Mouse (Mus musculus) hindlimb bud, embryonic 11.5 days (tissue): Measurements from ENCODE around the gene Olfr9.
"Not testable (repeated sequence)": the region's sequence is repeated elsewhere in the genome, so short reads cannot be mapped to it uniquely, and the experiment has no call there.

Experiments
- DNase-seq: peaks from one replicate; pipeline ENCODE4 v3.0.0-alpha.2; 2012; ENCODE audit warnings: low read depth, low spot score; ENCODE audit errors: extremely low spot score

The Olfr9 gene

DNA sequence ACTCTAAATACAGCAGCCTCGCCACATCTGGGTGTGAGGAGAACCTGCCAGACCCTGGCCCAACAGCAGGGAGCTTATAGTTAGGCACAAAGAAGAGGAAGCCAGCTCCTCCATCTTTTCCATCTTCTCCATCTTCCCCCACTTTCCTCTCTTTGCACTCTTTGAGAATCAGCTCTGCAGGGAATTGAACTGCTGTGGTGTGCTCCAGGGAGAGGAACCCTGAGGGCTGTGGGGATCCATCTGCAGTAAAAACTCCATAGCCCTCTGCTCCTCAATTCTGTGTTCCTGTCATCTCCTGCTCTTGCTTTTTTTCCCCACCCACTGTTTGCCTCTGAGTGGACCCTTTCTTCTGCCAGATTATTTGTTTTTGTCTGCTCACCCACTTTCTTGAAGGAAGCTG lies at the start of gene Olfr9:
Gene Olfr9 (plus strand): TSS at position 301 of the 400 bp plus-strand sequence.
- DNase-seq, result not testable (repeated sequence)

DNA sequence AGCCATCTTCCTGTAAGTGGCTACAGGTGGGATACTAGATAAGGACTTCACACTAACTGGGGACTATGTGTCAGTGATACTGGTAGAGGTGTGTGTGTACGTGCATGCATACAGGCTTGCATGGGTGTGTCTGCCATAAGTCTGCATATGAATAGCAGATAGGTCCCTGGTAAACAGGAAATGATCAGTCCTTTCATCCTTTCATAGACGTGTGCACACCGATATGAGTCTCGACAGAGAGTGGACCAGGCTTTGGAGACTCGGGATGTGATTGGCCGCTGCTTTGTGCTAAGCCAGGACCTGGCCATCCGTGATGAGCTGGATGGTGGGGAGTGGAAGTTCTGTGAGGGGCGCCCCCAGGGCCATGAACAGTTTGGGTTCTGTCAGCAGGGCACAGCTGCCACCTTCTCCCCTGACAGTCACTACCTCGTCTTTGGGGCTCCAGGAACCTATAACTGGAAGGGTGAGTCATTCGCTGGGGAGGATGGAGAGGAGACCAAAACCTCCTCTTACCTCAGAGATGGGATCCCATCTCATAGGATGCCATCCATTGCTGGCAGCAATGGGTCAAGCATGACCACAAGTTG lies 48.7 kb upstream of the Olfr9 start:
- DNase-seq, result no peak

DNA sequence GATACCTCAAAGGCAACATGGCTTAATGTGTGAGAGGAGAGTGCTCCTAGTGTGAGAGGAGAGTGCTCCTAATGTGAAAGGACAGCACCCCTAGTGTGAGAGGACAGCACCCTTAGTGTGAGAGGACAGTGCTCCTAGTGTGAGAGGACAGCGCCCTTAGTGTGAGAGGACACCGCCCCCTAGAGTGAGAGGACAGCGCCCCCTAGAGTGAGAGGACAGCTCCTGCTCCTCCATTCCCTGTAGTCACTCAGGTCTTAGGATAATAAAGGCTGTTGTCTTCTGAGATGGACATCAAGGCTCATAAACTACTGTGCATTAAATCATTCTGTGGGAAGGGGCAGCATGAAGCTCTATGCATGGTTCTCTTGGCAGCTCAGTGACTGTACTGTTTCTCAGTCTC lies 43.6 kb upstream of the Olfr9 start:
- no peak for DNase-seq

DNA sequence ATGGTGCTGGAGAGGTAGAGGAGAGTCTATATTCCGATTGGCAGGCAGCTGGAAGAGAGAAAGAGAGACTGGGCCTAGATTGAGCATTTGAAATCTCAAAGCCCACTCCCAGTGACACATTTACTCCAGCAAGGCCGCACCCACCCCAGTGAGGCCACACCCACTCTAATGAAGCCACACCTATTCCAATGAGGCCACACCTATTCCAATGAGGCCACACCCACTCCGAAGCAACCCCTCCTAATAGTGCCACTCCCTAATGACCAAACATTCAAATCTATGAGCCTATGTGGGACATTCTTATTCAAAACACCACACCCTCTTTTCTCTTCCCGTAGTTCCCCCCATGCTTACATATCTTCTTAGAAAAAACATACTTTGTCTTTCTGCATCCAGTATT lies 41.7 kb upstream of the Olfr9 start:
- no peak for DNase-seq

DNA sequence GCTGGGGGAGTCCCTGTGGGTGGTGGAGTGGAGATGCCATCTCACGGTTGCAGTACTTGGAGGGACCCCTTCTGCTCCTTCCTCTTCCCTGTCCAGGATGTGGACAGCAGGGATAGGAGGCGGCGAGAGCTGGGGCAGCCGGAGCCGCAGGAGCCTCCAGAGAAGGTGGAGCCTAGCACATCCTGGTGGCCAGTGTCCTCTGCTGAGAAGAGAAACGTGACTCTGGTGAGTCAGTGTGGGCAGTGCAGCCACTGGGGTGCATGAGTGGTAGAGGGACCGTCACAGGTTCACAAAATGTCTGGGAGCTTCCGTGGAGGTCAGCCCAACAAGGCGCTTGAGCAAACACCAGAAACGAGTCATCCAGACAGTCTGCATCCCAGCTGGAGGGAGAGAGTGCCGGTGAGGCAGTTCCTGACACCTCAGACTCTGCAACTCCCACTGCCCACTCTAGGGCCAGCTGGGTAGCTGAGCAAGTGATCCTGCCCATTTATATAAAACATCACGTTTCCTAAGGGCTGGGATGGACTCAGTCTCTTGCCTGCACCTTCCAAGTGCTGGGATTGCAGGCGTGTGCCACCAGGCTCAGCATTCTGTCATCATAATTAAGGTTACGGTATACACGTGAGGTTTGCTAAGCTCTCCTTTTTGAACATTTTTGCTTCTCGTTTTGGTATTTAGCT lies 38.9 kb upstream of the Olfr9 start:
- no peak for DNase-seq

DNA sequence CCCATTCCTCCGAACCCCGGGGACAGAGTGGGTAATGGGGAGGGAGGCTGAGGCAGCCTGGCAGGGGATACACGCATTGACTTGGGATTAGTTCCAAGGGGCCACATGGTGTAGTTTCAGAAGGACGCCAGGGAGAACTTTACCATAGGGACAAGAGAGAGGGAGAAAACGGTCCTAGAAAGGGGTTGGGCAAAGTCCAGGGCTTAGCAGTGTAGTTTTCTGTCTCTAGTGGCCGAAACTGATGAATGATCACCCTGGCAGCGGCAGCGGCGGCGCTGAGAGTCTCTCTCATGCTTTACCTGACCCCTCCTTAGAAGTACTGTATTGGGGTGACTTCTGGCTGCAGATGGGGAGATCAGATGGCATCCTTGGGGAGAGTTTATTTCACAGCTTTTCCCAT lies 30.9 kb upstream of the Olfr9 start:
- DNase-seq, result no peak

DNA sequence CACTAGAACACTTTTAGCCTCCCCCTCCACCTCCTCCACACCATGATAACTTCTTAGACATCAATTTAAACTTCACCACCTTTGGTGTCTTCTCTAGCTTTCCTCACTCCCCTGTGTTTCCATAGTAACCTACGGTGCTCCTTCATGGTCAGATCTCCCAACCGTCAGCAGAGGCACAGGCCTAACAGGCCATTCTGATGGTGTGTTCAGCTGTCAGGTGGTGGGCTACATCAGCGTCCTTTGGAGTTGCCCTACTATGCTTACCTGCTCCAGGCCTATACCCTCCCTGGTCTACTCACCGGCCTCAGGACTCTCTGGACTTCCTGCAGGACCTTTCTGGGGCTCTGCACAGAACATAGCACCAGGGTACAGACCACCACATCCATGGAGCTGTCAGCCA lies 29.1 kb upstream of the Olfr9 start:
- DNase-seq, result no peak

DNA sequence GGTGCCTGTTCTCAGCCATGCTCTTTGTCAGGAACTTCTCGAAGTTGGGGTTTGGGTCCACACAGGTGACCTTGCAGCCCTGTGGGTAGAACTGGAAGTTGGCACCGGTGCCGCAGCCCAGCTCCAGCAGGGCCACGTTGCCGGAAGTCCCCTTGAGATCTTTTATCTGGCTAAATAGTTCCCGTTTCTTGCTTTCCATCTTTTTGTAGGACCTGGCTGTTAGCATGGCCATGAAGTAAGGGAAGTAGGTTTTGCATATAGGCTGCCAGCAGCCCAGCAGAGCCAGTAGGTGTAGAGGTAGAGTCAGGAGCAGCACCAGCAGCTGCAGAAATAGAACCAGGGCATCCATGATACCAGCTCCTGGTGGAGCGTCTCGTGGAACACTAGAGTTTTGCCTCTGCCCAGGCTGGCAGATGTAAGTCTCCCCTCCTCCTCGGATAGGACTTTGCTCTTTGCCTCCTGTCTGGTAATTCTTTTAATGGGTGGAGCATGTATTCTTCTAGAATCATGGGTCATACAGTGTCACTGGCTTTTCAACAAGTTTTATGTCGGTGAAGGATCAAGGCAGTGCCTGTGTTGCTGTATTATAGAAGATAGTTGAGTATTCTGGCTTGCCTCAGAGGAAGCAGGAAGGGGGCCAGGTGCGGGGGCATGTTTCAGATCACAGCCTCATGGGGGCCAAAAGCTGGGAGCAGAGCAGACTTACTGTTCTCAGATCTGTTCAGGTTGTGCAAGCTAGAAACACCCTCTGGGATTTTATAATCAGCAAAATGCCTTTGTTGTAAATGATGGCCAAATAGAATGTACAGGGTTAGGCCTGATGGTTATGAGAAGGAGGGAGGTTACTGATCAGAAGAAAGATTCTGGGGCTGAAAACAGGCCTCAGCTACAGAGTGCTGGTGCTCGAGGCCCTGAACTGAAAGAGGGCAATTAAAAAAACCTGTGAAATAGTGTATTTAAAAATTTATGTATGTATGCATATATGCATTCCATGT lies 28.3 kb upstream of the Olfr9 start, which contains the start of gene Mettl7b:
Gene Mettl7b (minus strand): TSS at position 399 of the 995 bp plus-strand sequence.
- DNase-seq, result no peak

DNA sequence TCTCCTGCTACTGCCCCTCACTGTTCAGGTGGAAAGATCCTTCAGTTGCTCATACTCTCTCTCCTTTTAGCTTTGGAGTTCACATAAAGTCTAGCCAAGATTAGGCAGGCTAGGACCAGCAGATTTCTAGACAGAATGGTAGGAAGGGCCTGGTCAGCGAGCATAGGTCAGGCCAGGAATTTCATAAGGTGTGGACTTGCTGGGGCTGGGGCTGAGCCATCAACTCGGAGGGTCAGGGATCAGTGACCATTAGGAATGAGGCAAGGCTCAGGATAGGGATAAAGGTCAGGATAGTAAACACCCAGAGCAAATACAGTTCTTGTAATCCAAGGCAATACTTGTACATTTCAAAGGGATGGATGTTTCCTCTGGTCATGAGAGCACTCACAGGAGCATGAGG lies 24.3 kb upstream of the Olfr9 start:
- no peak for DNase-seq

DNA sequence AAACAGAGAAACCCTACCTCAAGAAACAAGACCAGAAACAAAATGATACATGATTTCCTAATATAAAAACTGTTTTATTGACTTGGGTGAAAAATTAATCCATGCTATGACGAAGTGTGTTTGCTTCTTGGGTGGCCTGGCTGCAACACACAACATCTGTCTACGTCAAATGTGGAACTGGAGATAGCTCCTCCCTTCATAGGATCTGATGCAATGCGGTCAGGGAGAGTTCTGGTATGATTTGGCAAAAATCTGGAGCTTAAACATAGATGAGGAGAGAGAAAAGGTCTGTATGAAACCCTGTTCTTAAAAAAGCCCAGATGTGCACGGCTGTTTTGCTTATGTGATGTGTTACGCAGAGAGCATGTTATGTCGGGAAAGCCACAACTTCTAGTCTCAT lies 23.4 kb upstream of the Olfr9 start:
- no peak for DNase-seq

DNA sequence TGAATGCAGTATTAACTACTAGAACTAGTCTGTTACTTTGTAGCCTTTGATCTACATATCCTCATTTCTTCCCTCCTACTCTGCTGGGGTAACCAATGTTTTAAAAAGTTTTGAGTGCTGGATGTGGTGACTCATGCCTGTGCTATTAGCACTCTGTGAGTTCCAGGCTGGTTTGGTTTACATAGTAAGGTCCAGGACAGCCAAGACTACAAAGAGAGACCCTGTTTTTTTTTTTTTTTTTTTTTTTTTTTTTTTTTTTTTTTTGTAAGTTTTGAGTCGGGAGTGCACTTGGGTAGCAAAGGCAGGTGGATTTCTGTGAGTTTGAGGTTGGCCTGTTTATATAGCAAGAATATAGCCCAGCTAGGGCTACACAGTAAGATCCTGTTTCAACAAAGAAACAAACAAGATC lies 20.9 kb upstream of the Olfr9 start:
- no peak for DNase-seq

DNA sequence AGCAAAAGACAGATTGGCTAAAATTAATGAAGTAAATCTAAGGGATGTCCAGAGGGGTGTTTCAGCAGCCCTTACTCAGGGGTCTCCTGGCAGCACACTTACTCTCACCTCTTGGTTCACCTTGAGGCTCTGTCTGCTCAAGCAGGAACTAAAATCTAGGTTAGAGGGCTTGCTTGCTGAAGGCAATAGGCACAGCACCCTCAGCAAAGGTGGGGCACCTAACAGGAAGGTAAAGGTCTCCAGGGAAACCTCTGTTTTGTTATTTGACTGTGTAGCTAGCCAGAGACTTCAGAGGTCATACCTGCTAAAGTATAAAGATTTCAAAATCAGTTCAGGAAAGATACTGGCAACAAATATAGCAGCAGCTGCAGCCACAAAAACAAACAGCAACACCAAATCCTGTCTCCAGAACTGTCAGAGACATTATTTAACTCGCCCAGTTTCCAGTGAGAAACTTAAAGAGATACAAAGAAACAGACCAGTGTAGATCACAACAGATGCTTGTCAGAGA lies 18.4 kb upstream of the Olfr9 start:
- DNase-seq, result no peak

DNA sequence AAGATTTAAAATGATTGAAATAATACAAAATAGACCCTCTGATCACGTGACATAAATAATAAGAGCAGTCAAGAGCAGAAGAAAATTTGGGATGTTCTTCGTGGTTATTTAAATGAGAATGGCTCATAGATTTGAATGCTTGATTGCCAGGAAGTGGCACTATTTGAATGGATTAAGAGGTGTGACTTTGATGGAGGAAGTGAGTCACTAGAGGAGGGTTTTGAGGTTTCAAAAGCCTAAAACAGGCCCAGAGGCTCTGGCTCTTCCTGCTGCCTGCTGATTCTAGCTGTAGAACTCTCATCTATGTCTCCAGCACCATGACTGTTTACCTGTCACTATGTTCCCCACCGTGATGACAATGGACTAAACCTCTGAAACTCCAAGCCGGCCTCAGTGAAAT lies 16.4 kb upstream of the Olfr9 start:
- DNase-seq, result no peak

DNA sequence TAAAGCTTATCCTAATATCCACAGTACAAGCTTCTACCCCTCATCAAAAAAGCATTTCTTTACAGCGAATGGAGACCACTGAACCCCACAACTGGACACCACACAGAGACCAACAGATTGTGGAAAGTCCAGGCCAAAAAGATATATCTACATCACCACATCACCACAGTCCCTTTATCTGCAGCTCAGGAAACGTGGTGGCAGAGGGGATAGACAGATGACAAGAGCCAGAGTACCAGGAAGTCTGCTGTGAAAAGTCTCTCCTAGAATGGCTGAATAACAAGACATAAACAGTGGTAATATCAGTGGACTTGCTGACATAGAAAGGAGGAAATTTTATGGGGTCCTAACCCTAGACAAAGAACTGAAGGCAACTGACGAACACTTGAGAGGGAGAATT lies 12.8 kb upstream of the Olfr9 start:
- DNase-seq, result no peak

DNA sequence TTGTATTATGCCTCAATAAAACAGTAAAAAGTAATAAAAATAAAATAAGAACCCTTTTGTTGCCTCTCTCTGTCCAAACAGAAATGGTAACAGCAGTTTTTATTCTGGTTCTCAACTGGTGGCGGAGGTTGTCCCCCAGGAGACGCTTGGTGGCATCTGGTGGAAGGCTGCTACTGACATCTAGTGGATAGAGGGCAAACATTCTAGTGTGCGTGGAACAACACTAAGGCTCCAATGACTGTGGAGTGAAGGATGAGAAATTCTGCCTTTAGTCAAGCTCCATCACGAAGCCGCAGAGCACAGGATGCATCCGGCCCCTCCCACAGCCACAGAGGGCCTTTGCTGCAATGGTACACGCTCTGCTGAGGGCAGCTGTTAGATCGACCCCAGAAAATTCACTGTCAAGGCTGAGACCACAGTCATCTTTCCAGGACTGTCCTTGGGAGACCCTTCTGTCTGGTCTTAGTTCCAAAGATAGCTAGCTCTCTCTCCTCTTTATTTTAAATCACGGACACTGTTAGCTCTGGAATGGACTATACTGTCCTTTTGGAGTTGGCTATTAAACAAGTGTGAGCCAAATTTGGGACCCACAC lies 11.6 kb upstream of the Olfr9 start:
- DNase-seq, result no peak

DNA sequence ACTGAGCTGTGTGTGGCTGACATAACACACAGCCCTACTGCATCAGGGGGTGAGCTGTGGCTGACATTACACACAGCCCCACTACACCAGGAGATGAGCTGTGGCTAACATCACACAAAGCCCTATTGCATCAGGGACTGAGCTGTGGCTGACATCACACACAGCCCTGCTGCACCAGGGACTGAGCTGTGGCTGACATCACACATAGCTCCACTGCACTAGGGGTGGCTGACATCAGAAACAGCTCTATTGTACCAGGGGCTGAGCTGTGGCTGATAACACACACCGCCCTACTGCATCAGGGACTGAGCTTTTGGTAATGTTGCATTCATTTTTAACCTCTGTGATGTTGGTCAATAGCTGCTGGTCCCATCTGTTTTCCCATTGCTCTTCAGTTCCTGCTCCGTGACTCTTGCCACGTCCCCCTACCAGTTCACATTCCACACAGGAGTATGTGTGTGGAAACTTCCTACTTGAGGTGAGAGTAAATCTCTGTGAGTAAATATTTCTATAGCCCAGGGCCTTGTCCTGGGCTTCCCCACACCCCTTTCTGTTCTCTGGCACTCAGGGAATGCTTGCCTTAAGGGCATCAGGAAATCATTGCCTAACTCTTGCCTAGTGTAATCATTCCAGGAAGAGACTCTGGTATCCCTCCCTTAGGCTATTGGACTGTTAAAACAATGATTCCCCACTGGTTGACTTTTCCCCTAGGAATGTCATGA lies 8.4 kb upstream of the Olfr9 start:
- no peak for DNase-seq

DNA sequence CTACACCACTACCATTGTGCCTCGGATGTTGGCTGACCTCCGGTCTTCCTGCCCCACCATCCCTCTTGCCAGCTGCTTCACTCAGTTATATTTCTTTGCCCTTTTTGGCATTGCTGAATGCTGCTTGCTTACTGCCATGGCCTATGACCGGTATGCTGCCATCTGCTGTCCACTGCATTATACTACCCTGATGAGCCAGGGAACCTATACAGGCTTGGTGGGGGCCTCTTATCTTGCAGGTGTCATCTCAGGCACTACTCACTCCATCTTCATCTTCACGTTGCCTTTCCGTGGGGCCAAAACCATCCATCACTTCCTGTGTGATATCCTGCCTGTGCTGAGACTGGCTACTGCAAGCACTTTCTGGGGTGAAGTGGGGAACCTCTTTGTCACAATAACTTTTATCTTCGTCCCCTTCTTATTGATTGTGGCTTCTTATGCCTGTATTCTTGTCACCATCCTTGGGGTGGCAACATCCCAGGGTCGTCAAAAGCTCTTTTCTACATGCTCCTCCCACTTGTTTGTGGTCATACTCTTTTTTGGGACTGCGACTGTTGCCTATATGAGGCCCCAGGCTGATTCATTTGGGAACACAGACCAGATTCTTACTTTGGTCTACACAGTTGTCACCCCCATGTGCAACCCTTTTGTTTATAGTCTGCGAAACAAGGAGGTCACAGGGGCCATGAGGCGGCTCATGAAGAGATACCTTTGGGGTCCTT lies 1.1 kb downstream of the Olfr9 start:
- DNase-seq, result not testable (repeated sequence)

DNA sequence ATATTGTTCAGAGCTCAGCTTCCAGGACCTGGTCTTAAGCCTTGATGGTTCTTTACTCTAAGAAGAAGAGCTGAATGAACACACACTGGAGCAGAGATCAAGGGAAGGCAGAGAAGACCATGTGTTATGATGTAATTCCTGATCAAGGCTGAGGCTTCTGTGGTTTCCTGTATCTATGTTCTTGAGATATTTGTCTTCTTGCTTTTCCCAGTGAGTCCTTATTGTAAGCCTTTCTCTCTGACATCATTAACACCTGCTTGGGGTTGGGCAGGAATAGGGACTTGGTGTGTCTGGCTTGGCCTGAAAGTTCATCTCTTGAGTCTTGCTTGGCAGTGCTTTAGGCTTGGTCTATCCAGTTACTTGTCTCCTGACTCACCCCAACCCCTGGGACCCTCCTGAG lies 1.8 kb downstream of the Olfr9 start:
- DNase-seq, result no peak

DNA sequence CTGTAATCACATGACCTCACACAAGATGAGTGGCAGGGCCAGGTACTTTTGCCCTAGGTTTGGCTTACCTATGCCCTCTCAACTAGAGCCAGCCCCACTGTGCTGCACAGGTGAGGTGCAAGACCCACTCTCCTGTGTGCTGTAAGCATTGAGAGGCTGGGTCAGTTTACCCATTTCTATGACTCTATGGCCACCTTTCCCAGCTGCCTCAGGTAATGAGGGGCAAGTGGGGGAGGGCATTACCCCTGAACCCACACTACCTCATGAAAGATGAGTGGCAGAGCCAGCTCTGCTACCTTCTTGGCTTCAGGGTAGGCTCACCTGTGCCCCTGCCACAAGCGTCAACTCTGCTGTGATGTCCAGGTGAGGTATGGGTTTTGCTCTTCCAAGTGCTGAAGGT lies 6.6 kb downstream of the Olfr9 start:
- DNase-seq, result no peak

DNA sequence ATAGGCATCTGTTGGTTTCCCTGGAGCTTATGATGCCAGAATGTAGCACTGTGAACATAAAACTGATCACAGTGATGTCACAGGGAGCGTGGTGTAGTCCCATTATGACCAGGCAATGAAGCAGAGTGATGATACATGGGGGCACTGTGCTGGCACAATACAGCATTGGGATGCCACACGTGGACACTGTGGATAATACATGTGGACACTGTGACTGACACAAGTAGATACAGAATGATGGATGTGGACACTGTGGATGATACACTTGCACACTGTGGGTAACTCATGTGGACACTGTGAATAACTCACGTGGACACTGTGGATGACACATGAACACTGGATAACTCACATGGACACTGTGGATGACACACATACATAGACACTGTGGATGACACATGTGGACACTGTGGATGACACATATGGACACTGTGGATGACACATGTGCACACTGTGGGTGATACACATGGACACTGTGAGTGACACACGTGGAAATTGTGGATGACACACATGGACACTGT lies 7.4 kb downstream of the Olfr9 start:
- DNase-seq, result no peak
